Mouse (Mus musculus): Measurements from ENCODE around the gene Masp1. TPM values are rescaled to one million over a fixed set of nuclear protein-coding genes. Genes with fewer than 3 reads are reported as not detected.

The Masp1 gene
- total RNA-seq, 2 experiments from 2014 or later, result 14.7 to 17.3 TPM

DNA sequence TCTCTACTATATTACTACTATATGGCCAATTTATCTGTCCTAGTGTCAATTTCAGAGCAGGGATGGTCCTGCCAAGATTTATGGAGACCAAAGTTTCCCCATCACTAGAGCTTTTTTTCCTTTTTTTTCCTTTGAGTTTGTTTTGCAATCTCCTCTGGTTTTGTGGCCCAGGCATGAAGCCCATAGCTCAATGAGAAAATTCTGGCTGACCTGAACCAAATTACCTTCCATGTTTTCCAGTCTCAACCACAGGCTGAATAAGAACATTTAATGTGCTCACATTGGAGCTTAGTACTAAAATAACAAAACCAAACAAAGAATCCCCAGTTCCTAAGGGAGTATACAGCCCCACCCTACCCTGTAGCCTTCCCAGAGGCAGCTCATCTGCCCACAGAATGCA, 44.0 kb downstream of the Masp1 start:
- no peak for DNase-seq
- intact Hi-C loops (cut with DNase I; ENCODE audit: low total_unique reads), result no loop called here

- no peak for DNase-seq
- intact Hi-C loops (cut with DNase I; ENCODE audit: low total_unique reads), result no loop called here
Observed at GRCm38 (mm10) chr16:23475651-23476050, 45.0 kb downstream of the Masp1 start.

- no peak for DNase-seq
- intact Hi-C loops (cut with DNase I; ENCODE audit: low total_unique reads), result no loop called here
Observed at GRCm38 (mm10) chr16:23472046-23472445, 48.6 kb downstream of the Masp1 start.

- no peak for DNase-seq
- intact Hi-C loops (cut with DNase I; ENCODE audit: low total_unique reads), result no loop called here
Observed at GRCm38 (mm10) chr16:23471551-23471950, 49.1 kb downstream of the Masp1 start.

DNA sequence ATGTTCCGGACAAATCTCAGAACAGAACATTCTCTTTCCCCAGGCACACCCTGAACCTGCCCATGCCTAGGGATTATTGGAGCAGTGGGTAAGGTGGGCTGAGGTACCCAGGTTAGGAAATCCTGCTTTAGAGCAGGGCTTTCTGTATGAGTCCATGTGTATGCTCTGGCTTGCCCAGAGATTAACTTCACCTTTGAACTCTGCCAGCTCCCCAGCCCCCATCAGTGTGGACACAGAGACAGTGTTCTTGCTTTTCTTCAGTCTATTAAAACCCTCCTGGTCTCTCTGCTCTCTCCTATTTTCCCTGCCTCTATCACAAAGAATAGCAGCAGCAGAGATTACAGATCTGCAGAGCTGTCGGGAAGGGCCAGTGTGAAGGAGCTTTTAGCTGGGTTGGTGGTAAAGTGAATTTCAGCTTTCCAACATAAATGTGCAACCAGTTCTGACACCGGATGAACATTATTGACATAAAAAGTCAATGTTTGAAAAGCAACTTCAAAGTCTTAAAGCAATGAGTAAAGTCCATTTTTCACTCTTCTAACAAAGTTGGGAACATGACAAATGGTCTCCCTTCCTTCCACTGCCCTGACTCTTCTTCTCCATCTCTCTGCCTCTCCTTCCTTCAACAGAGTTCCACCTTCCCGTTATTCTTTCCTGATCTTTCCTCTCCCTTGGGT, 56.8 kb downstream of the Masp1 start:
- DNase-seq, result no peak
- intact Hi-C loops (cut with DNase I; ENCODE audit: low total_unique reads), result no loop called here

DNA sequence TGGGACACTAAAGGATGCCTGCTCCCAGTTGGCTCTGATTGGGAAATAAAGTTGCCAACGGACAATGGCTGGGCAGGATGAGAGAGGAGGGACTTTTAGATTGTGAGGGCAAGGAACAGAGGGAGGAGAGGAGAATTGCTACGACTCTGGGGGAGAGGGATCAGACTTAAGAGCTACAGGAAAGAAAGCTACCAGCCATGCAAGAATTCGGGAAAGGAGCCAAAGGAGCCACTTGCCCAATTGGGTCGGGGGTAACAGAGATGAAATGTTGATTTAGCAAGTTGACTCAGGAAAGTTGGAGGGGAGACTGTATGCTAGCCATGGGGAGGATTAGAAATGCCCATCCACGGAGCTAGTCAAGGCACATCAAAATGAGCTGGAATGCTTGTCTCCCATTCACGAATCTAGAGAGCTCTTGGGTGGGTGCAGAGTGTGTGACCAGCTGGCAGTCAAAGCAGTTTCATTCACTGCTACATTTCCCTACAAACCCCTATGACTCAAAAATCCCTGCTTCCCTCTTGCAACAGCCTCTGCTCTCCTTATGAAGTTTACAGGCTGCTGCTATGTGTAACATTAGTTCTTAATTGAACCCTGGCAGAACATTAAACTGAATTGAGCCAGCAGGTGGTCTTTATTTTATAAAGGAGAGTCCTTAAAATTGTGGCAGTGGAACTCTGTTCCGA, 61.6 kb downstream of the Masp1 start:
- no peak for DNase-seq
- intact Hi-C loops (cut with DNase I; ENCODE audit: low total_unique reads), result no loop called here

DNA sequence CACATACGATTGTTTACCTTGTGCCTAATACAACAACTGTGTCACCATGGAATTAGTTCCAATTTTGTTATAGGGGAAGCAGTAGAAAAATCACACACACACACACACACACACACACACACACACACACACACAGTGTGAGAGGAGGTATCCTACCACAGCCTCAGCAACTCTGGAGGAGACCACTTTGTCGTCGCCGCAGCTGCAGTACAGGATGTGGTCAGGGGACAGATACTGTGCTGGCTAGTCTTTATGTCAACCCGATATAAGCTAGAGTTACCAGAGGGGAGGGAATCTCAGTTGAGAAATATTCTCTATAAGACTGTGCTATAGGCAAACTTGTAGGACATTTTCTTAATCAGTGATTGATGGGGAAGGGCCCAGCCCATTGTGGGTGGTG, 63.3 kb downstream of the Masp1 start:
- intact Hi-C loops (cut with DNase I; ENCODE audit: low total_unique reads), result no loop called here
- no peak for DNase-seq

DNA sequence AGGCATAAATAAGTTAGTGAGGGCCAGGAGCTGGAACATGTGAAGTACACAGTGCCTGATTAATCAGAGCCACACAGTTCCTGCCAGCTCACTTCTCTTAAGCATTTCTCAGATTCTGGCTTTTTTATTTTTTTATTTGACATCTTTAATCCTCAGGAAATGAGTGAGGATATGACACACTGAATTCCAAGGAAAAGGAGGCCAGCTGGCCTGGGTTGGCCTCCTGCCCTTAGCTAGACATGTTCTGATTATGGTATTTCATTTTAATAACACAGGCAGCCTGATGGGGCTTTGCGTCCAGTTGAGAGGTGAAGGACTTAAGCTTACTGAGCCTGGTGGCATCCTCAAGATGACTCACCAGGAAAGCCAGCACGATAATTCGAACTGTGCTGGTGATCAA, 64.1 kb downstream of the Masp1 start:
- peak; percentile 35 for DNase-seq
- intact Hi-C loops (cut with DNase I; ENCODE audit: low total_unique reads), result no loop called here

DNA sequence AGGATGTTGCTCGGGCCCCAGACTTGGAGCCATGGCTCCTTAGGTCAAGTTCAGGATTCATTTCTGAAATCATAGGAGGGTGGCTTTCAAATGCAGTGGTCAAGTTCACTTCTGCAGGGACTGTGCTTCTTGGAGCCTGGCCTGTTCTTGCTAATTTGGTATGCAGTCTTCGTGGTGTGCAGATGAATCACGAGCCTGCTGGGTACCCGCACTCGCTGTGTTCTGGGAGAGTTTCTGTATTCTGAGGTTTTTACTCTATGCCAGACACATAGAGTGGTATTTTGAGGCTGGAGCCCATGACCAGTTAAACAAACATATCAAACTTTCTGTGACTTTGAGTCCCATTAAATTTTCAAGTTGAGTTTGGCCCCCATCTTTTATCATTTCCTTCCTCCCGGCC, 66.2 kb downstream of the Masp1 start:
- intact Hi-C loops (cut with DNase I; ENCODE audit: low total_unique reads), result loop anchor here (5.0 kb wide), 2 partner anchors 93 to 443 kb away; no protein-coding TSS in a partner anchor
- DNase-seq, result no peak

GRCm38 (mm10) chr16:23452476-23452875, 68.1 kb downstream of the Masp1 start:
- intact Hi-C loops (cut with DNase I; ENCODE audit: low total_unique reads), result loop anchor here (5.0 kb wide), 2 partner anchors 95 to 445 kb away; no protein-coding TSS in a partner anchor
- peak; percentile 25 for DNase-seq

DNA sequence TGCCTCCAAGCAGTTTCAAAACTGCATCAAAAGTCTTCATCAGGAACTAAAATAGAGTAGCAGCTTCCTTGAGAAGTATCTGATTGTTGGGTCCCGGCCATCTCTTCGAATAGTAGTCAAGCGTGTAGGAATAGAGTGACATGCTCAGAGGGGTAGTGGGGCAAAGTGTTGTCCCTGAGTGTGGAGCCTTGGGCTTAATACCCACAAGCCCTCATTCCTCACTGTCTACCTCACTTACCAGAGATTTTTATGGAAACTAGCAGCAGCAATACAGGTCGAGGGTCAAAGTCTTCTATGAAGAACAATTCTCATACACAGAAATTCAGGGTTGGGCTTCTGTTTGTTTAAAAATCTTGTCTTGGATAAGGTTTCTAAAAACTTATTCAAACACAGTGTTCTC, 69.8 kb downstream of the Masp1 start:
- no peak for DNase-seq
- intact Hi-C loops (cut with DNase I; ENCODE audit: low total_unique reads), result loop anchor here (5.0 kb wide), 2 partner anchors 96 to 446 kb away; no protein-coding TSS in a partner anchor

DNA sequence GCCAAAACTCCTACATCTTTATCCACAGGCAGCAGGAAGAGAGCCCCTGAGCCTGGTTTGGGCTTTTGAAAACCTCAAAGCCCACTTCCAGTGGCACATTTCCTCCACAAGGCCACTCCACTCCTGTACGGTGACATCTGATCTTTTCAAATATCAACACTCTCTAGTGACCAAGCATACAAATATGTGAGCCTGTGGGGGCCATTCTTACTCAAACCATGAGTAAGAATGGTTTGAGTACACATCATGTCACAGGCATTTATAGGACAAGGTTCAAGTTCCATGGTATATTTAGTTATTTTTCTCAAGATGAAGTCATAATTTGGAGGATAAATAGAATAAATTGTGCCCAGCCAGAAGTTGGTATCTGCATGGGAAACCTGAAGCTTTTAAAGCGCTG, 70.7 kb downstream of the Masp1 start:
- DNase-seq, result no peak
- intact Hi-C loops (cut with DNase I; ENCODE audit: low total_unique reads), result loop anchor here (5.0 kb wide), 2 partner anchors 97 to 447 kb away; no protein-coding TSS in a partner anchor

DNA sequence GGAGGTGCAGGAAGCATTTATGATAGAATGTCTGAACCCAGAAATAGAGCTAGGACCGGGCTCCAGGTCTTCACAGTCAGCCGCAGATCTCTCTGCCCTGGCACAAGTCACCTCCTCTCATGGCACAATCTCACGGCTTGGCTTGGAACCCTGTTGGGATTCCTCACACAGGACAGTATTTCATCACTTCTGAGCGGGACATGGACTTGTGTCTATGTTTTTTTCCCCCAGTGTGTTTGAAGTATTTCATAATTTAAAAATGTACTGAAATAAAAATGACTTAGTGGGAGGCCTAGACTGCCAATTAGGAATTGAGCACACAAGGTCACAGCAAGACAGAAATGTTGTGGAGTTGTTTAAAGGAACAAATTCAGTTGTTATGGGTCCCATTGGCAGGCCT, 76.4 kb downstream of the Masp1 start:
- intact Hi-C loops (cut with DNase I; ENCODE audit: low total_unique reads), result no loop called here

DNA sequence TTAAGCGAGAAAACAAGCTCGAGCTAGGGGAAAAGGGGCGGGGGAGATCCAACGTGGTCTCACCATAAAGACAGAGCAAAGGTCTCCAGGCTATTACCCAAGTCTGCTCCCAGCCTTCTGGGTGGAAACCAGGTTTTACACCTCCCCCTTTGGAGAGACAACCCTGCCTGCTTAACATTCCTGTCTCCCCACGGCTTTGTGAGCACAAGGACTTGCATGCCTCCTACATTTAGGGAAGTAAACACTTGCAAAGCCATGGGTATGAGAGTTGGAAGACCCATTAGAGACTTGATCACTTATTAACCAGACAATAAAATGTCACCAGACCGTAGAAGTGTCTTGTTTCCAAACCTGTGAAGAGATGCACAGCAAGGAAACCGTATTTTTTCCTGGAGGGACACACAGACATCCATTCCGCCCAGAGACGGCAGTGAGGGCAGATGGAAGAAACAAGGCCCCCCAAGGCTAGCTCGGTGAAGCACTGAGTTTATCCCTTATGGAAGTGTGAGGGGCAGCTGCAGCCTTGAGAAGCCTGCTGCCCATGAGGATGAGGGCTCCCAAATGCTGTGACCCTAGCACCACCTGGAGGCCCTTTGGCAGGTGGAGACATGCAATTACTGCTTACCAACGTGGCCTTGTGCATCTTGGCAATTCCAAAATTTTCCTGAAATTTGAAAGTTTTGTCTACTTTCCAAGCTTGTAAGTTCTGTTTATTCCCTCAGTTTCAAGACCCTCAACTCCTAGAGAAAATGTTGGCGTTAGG, 83.0 kb downstream of the Masp1 start:
- DNase-seq, result no peak
- intact Hi-C loops (cut with DNase I; ENCODE audit: low total_unique reads), result no loop called here

More for the DNA sequence above, 76.4 kb downstream of the Masp1 start:
- DNase-seq, result no peak

DNA sequence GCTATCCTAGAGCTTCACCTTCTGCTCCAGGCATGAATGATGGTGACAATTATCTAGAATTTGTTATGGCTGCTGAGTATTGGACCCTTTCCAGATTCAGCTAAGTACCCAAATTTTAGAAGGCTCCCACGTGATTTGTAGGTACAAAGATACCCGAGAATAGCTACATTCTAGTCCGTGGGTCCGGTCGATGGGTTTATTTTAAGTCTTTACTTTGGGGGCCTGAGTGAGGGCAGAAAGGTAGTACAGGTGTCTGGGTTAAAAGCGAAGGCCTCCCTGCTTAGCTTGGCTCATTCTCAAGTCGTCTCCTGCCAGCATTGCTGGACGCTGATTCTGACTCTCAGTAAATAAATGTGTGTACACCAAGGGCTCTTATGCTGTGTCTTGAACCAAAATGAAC, 90.6 kb downstream of the Masp1 start:
- no peak for DNase-seq
- intact Hi-C loops (cut with DNase I; ENCODE audit: low total_unique reads), result no loop called here

- no peak for DNase-seq
- intact Hi-C loops (cut with DNase I; ENCODE audit: low total_unique reads), result no loop called here
Observed at GRCm38 (mm10) chr16:23428647-23429319, 91.8 kb downstream of the Masp1 start, which contains the start of gene Rtp1. TSS of gene Rtp1 (plus strand) at chr16:23429133.

DNA sequence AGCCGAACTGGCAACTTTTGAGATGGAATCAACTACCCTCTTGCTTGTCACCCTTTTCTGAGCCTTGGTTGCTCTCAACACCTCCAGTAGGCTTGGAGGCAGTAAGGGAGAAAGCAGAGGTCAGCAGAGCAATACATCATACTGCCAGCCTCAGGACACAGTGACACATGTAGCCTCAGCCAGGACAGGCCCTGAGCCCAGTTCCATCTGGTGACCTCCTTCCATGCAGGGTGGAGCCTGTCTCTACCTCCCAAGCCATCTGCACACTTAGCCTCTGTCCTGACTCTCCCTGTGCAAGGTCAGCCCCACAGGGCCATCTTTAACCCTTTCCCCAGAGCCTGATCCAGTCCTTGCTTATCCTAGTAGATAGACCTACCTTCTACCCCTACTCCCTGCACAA, 92.9 kb downstream of the Masp1 start:
- DNase-seq, result no peak
- intact Hi-C loops (cut with DNase I; ENCODE audit: low total_unique reads), result no loop called here

GRCm38 (mm10) chr16:23423825-23424224, 96.8 kb downstream of the Masp1 start:
- DNase-seq, result no peak
- intact Hi-C loops (cut with DNase I; ENCODE audit: low total_unique reads), result no loop called here

DNA sequence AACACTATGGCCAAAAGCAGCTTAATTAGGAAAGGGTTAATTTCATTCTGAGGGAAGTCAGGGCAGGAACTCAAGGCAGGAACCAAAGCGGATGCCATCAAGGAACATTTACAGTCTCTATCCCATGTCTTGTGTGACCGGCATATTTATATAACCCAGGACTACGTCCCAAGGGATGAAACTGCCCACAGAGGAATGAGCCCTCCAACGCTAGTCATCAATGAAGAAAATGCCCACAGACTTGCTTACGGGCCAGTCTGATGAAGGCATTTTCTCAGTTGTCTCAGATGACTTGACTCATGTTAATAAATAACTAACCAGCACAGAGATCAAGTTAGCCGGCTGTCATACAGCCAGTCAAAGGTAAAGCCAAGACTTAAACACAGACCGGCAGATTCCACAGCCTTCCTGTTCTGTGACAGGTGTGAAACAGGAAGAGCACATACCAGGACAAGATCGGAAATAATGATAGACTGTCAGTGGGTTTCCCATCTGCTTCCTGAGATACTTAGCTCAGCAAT, 101.0 kb downstream of the Masp1 start:
- intact Hi-C loops (cut with DNase I; ENCODE audit: low total_unique reads), result no loop called here
- no peak for DNase-seq
